Mouse (Mus musculus): Measurements from ENCODE around the gene Olfr666. TPM values are rescaled to one million over a fixed set of nuclear protein-coding genes. Genes with fewer than 3 reads are reported as not detected.
"Not testable (repeated sequence)": the region's sequence is repeated elsewhere in the genome, so short reads cannot be mapped to it uniquely, and the experiment has no call there.

Olfr666 gene
- polyA plus RNA-seq, 1 experiment from 2014 or later = not detected

DNA sequence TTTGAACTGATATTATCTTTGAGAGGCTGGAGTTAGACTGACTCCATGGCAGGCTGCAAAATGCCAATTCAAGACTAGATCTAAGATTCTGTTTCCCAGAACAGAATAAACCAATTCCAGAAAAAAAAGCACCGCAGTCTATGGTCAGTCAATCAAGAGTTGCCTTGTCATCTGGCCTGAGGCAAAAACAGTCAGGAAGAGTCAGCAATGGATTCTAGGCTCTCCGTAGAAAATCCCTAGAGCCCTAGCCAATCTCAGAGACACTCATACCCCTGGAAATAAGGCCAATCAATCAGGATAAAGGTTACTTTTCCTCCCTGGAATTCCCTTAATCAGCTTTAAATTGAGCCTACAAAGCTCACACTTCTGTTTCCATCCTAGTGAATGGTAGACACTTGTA lies 44.2 kb downstream of the Olfr666 start:
- not testable (repeated sequence) for H3K27me3 ChIP-seq (replicated peaks; ENCODE audit: control insufficient read depth, insufficient read depth, low read length); DNase-seq (ENCODE audit: low spot score); H3K27ac ChIP-seq (ENCODE audit: low read depth, low read length); H3K4me1 ChIP-seq (replicated peaks; ENCODE audit: control insufficient read depth, insufficient read depth, low read length); ATAC-seq (replicated peaks; ENCODE audit: low FRiP score); H3K36me3 ChIP-seq (ENCODE audit: control insufficient read depth, insufficient read depth, low read length); H3K9me3 ChIP-seq (ENCODE audit: control insufficient read depth, low read length); H3K9ac ChIP-seq (ENCODE audit: low read depth, low read length); H3K4me3 ChIP-seq (ENCODE audit: low read depth, low read length); H3K4me2 ChIP-seq
- WGBS = 82% methylated on average over 2 of the region's 2 CpGs

DNA sequence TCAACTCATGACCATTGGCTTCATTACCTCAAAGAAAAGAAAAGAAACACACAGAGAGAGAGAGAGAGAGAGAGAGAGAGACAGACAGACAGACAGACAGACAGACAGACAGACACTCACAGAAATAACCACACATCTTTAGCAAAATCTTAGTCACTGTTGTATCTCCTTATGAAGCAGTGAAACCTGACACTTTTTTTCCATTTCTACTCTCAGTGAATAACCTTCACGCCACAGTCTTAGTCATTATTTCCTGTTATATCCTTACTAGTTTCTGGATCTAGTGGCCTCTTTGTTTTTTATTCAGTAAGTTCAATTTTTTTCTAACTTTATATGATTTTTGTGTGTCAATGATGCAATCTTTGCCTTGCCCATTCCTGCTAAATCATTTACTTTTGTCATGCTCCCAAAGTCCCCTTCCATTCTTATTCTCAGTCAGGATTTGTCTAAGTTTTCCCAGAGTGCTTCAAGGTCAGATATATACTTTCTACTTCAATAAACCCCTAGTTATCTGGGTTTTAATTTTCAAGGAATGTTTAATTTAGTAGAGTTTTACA lies 51.9 kb downstream of the Olfr666 start:
- 71% methylated on average over 1 of the region's 1 CpGs for WGBS
- H3K4me1 ChIP-seq (replicated peaks; ENCODE audit: control insufficient read depth, insufficient read depth, low read length) = no peaks in the 10 kb centered on the region

DNA sequence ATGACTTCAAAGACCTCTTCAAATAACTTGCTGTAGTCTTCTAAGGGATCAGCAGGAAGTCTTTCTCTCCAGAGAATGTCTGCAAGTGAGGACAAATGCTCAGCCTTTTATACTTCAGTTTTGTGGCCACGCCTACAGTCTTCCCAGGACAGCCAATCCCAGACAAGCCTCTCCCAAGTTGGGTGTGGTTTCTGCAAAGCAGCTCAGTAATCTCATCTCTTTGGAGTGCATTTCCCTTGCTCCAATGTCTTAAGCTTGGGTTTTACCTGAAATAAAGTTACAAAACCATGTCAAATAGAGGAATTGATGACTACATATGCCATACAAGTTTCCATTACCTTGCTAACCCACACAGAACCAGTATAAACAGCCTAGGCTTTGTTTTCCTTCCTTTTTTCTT lies 53.2 kb downstream of the Olfr666 start, which contains the start of gene Usp17lb:
Usp17lb (minus strand) TSS at position 101 of the 400 bp plus-strand sequence.
- 63% methylated on average over 1 of the region's 1 CpGs for WGBS
- no peak within 1 kb of the TSS for H3K4me2 ChIP-seq

More for the DNA sequence above, 51.9 kb downstream of the Olfr666 start:
- Histone ChIP-seq H3K9me3 (ENCODE audit: control insufficient read depth, low read length) (no peaks in the 10 kb centered on the region), H3K27me3 (replicated peaks; ENCODE audit: control insufficient read depth, insufficient read depth, low read length) (no peaks in the 10 kb centered on the region), H3K9ac (ENCODE audit: low read depth, low read length) (no peak overlapping the region), H3K27ac (ENCODE audit: low read depth, low read length) (no peak overlapping the region), H3K4me2 (no peak overlapping the region), H3K36me3 (ENCODE audit: control insufficient read depth, insufficient read depth, low read length) (no peaks in the 10 kb centered on the region), H3K4me3 (ENCODE audit: low read depth, low read length) (no peak overlapping the region)
- DNase-seq (ENCODE audit: low spot score) (no peak), ATAC-seq (replicated peaks; ENCODE audit: low FRiP score) (no peak)

More for the DNA sequence above, 53.2 kb downstream of the Olfr666 start, which contains the start of gene Usp17lb:
- Histone ChIP-seq H3K4me3 (ENCODE audit: low read depth, low read length) (no peak within 1 kb of the TSS), H3K27me3 (replicated peaks; ENCODE audit: control insufficient read depth, insufficient read depth, low read length) (no peaks in the 10 kb centered on the region), H3K36me3 (ENCODE audit: control insufficient read depth, insufficient read depth, low read length) (no peaks in the 10 kb centered on the region), H3K9me3 (ENCODE audit: control insufficient read depth, low read length) (no peaks in the 10 kb centered on the region), H3K4me1 (replicated peaks; ENCODE audit: control insufficient read depth, insufficient read depth, low read length) (no peaks in the 10 kb centered on the region), H3K27ac (ENCODE audit: low read depth, low read length) (no peak within 1 kb of the TSS), H3K9ac (ENCODE audit: low read depth, low read length) (no peak within 1 kb of the TSS)
- ATAC-seq (replicated peaks; ENCODE audit: low FRiP score) (no peak), DNase-seq (ENCODE audit: low spot score) (no peak)

Other genes with a start within 250 kb of the Olfr666 start
- gene Olfr658, start 248.6 kb downstream of the Olfr666 start, polyA plus RNA-seq (2014; fragmentation: Nextera tagmentation; extraction: Ambion mirVana) = not detected in 2 replicates
- gene Olfr659, start 229.2 kb downstream of the Olfr666 start, polyA plus RNA-seq (2014; fragmentation: Nextera tagmentation; extraction: Ambion mirVana) = not detected in 2 replicates
- not detected in 2 replicates for gene Olfr661, start 209.5 kb downstream of the Olfr666 start, polyA plus RNA-seq (2014; fragmentation: Nextera tagmentation; extraction: Ambion mirVana)
- not detected in 2 replicates for gene Usp17le, start 118.5 kb downstream of the Olfr666 start, polyA plus RNA-seq (2014; fragmentation: Nextera tagmentation; extraction: Ambion mirVana)
- gene Usp17lb, start 53.3 kb downstream of the Olfr666 start, polyA plus RNA-seq (2014; fragmentation: Nextera tagmentation; extraction: Ambion mirVana) = not detected in 2 replicates
- gene Usp17la, start 38.9 kb downstream of the Olfr666 start, polyA plus RNA-seq (2014; fragmentation: Nextera tagmentation; extraction: Ambion mirVana) = not detected in 2 replicates
- not detected in 2 replicates for gene Olfr665, start 17.9 kb downstream of the Olfr666 start, polyA plus RNA-seq (2014; fragmentation: Nextera tagmentation; extraction: Ambion mirVana)
- gene Olfr667, start 25.5 kb upstream of the Olfr666 start, polyA plus RNA-seq (2014; fragmentation: Nextera tagmentation; extraction: Ambion mirVana) = not detected in 2 replicates
- not detected in 2 replicates for gene Olfr668, start 32.1 kb upstream of the Olfr666 start, polyA plus RNA-seq (2014; fragmentation: Nextera tagmentation; extraction: Ambion mirVana)
- not detected in 2 replicates for gene Olfr669, start 38.3 kb upstream of the Olfr666 start, polyA plus RNA-seq (2014; fragmentation: Nextera tagmentation; extraction: Ambion mirVana)
- gene Olfr670, start 66.7 kb upstream of the Olfr666 start, polyA plus RNA-seq (2014; fragmentation: Nextera tagmentation; extraction: Ambion mirVana) = not detected in 2 replicates
- gene Olfr671, start 83.2 kb upstream of the Olfr666 start, polyA plus RNA-seq (2014; fragmentation: Nextera tagmentation; extraction: Ambion mirVana) = not detected in 2 replicates
- not detected in 2 replicates for gene Olfr672, start 106.1 kb upstream of the Olfr666 start, polyA plus RNA-seq (2014; fragmentation: Nextera tagmentation; extraction: Ambion mirVana)
- gene Olfr675, start 132.5 kb upstream of the Olfr666 start, polyA plus RNA-seq (2014; fragmentation: Nextera tagmentation; extraction: Ambion mirVana) = not detected in 2 replicates
- gene Olfr676, start 136.7 kb upstream of the Olfr666 start, polyA plus RNA-seq (2014; fragmentation: Nextera tagmentation; extraction: Ambion mirVana) = not detected in 2 replicates
- gene Olfr677, start 155.4 kb upstream of the Olfr666 start, polyA plus RNA-seq (2014; fragmentation: Nextera tagmentation; extraction: Ambion mirVana) = not detected in 2 replicates
- gene Olfr678, start 168.5 kb upstream of the Olfr666 start, polyA plus RNA-seq (2014; fragmentation: Nextera tagmentation; extraction: Ambion mirVana) = not detected in 2 replicates
- gene Olfr679, start 185.3 kb upstream of the Olfr666 start, polyA plus RNA-seq (2014; fragmentation: Nextera tagmentation; extraction: Ambion mirVana) = not detected in 2 replicates
- not detected in 2 replicates for gene Olfr680-ps1, start 196.9 kb upstream of the Olfr666 start, polyA plus RNA-seq (2014; fragmentation: Nextera tagmentation; extraction: Ambion mirVana)
- not detected in 2 replicates for gene Olfr681, start 220.9 kb upstream of the Olfr666 start, polyA plus RNA-seq (2014; fragmentation: Nextera tagmentation; extraction: Ambion mirVana)

Data from liver, embryonic 11.5 days (tissue).